Mouse (Mus musculus) MEL (cell line): Measurements from ENCODE around the gene Sostdc1.

Source experiments
- EP300 ChIP-seq, 2 experiments: IDR thresholded peaks; 2 replicates each; pipeline ENCODE4 v1.6.1; 2011; ENCODE audit warnings: improper control_type of control experiment in 2 of 2, low read length in 2 of 2, low read depth in 1 of 2, mild to moderate bottlenecking in 1 of 2
- GATA1 ChIP-seq: IDR thresholded peaks from 2 replicates; pipeline ENCODE4 v1.6.1; 2011; ENCODE audit warnings: low read depth, low read length, improper control_type of control experiment
- SMC3 ChIP-seq: IDR thresholded peaks from 2 replicates; pipeline ENCODE4 v1.6.1; 2011; ENCODE audit warnings: low read depth, low read length, improper control_type of control experiment
- TAL1 ChIP-seq: IDR thresholded peaks from 2 replicates; pipeline ENCODE4 v1.6.1; 2012; ENCODE audit warnings: mild to moderate bottlenecking, inconsistent platforms, low read length, moderate library complexity, mixed read lengths
- TBP ChIP-seq: IDR thresholded peaks from 2 replicates; pipeline ENCODE4 v1.8.0; 2011; ENCODE audit warnings: low read depth, low read length, improper control_type of control experiment
- TCF12 ChIP-seq: IDR thresholded peaks from 2 replicates; pipeline ENCODE4 v1.6.1; 2014; ENCODE audit warnings: low read depth, mild to moderate bottlenecking, inconsistent platforms, low read length, improper control_type of control experiment, moderate library complexity

GRCm38 (mm10) chr12:36317036-36317819, 3.3 kb downstream of the Sostdc1 start:
- TF ChIP-seq TAL1 (no peak), SMC3 (no peak), EP300 (IDR thresholded peaks at IDR 0.05; ENCODE audit: low read depth in 1 of 2, low read length in 2 of 2) (no peak), TCF12 (no peak), TBP (no peak), GATA1 (no peak)
